Mouse (Mus musculus) small intestine, adult 2 months (tissue): Measurements from ENCODE around the gene Btbd35f24. TPM values are rescaled to one million over a fixed set of nuclear protein-coding genes. Genes with fewer than 3 reads are reported as not detected.
"Not testable (repeated sequence)": the region's sequence is repeated elsewhere in the genome, so short reads cannot be mapped to it uniquely, and the experiment has no call there.

Experiments
- H3K27ac ChIP-seq: fragments of 200-500 bp; 2 replicates; pipeline ENCODE4 v1.5.1; 2012; ENCODE audit warnings: low read depth, low read length, control low read depth, inconsistent platforms; ENCODE audit not compliant: insufficient read depth
- H3K27me3 ChIP-seq: fragments of 200-500 bp; 2 replicates; pipeline ENCODE4 v1.6.1; 2012; ENCODE audit warnings: mild to moderate bottlenecking, moderate library complexity, low read length, inconsistent platforms; ENCODE audit not compliant: control insufficient read depth, insufficient read depth
- H3K36me3 ChIP-seq: fragments of 200-500 bp; 2 replicates; pipeline ENCODE4 v1.6.1; 2012; ENCODE audit warnings: mild to moderate bottlenecking, low read length, control low read depth, inconsistent platforms; ENCODE audit not compliant: control insufficient read depth, insufficient read depth
- H3K4me1 ChIP-seq: fragments of 200-500 bp; 2 replicates; pipeline ENCODE4 v1.6.1; 2012; ENCODE audit warnings: low read length, inconsistent platforms, mixed read lengths; ENCODE audit not compliant: control insufficient read depth, insufficient read depth, insufficient read length
- H3K4me3 ChIP-seq: fragments of 200-500 bp; 2 replicates; pipeline ENCODE4 v1.5.1; 2012; ENCODE audit warnings: low read depth, mild to moderate bottlenecking, control low read depth, inconsistent platforms, low read length, moderate library complexity
- WGBS: fragments of 180-500 bp; shearing (Covaris S2); methylation state at CpG from one replicate; pipeline ENCODE4 v1.1.7; 2018; 5-methylcytosine and 5-hydroxymethylcytosine counted together
- polyA plus RNA-seq: library from polyadenylated mRNA; depleted of rRNA; stranded (reverse); fragments of >200 nt; gene quantifications from 2 replicates; pipeline ENCODE4 v1.2.3, GENCODE M21; 2012; rRNA removed

Gene Btbd35f24
- not detected in 2 replicates for polyA plus RNA-seq

GRCm38 (mm10) chrX:3195727-3196126, at the start of gene Btbd35f24:
Gene Btbd35f24 (minus strand): TSS chrX:3195827.
- not testable (repeated sequence) for H3K27ac ChIP-seq, H3K27me3 ChIP-seq, H3K4me1 ChIP-seq, H3K4me3 ChIP-seq, H3K36me3 ChIP-seq
- 40% methylated on average over 1 of the region's 2 CpGs for WGBS

Other genes starting within 250 kb of the Btbd35f24 start
- gene Btbd35f23, start 119.0 kb downstream of the Btbd35f24 start, polyA plus RNA-seq = not detected in 2 replicates
- not detected in 2 replicates for gene Btbd35f11, start 247.9 kb upstream of the Btbd35f24 start, polyA plus RNA-seq